Mouse (Mus musculus): ENCODE data around the gene Chst8.

Chst8 gene

GRCm38 (mm10) chr7:34799404-34799771 is 13.1 kb downstream of the Chst8 start:
- DNase-seq: no peak

DNA sequence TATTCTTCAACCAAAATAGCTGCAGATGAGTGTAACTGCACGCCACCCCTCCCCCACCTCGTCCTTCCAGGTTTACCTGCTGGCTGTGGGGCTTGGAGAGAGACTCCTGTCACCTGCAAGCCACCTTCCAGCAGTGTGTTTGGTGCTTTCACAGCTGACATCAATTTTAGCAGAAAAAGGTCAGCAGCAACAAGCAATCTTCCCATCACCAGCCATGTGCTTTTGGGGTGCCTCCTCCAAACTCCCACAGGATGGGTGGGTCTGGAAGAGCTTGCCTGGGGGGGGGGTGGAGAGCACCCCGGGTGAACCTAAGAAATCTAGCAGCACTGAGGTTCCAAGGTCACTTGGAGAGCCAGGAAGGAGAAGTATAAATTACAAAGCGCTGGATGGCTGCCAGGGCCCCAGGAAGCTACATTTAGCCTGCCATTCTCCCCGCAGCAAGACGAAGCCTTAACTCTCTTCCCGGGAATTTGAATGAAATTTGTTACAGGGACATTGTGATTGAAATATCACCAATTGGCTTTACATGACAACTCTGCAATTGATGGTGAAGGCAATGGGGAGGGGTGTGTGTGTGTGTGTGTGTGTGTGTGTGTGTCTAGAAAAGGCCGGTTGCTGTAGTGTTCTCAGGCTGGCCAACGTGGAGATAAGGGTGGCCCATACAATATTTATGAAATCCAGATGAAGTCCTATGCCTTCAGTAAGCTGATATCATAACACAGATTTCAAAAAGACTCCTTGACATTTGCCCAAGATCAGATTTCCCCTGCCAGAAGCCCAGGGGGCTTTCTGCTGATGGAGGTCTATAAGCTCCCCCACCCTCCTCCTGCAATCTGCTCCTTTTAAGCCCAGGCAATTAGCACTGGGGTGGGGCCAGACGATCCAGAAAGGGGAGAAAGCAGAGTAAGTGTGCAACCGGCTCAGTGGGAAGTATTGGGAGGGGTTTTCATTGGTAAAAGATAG is 13.8 kb downstream of the Chst8 start:
- no peak for DNase-seq

GRCm38 (mm10) chr7:34798039-34798438 is 14.5 kb downstream of the Chst8 start:
- DNase-seq: no peak

DNA sequence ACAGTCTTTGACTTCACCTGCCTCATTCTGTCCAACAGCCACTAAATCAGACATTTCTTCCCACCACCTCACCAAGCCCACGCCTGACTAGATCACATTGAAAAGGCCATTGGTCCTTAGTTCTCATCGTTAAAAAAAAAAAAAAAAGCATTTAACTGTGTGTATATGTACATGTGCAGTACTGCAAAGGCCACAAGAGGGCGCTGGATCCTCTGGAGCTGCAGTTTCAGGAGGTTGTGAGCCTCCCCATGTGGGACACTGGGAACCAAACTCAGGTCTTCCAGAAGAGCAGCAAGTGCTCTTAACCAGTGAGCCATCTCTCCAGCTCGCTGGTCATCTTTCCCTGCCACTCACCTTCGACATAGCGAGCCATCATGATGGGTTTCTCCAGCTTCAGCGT is 22.1 kb downstream of the Chst8 start:
- DNase-seq: no peak

- DNase-seq: no peak
Observed at GRCm38 (mm10) chr7:34787171-34787570, 25.3 kb downstream of the Chst8 start.

DNA sequence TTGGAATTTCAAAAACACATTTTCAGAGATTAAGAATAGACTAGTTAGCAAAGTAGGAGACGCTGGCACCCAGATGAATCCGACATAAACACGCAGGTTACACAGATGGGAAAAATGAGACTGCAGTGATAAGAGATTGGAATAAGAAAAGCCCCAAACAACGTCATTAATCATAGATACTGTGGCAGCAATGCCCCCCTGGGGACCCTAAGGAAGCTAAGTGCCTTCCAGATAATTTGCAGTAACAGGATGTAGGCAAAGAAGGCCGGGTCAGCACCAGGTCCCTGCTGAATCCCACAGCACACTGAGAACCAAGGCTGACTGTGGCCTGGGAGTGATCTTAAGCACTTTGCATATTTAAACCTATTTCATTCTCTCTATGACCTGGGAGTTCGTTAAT is 27.5 kb downstream of the Chst8 start:
- DNase-seq: no peak

- DNase-seq: no peak
Observed at GRCm38 (mm10) chr7:34784469-34784868, 28.0 kb downstream of the Chst8 start.

- no peak for DNase-seq
Observed at GRCm38 (mm10) chr7:34781988-34782387, 30.5 kb downstream of the Chst8 start.

GRCm38 (mm10) chr7:34781217-34781616 is 31.3 kb downstream of the Chst8 start:
- no peak for DNase-seq

GRCm38 (mm10) chr7:34778426-34778825 is 34.1 kb downstream of the Chst8 start:
- no peak for DNase-seq

- no peak for DNase-seq
Observed at GRCm38 (mm10) chr7:34775659-34776058, 36.9 kb downstream of the Chst8 start.

DNA sequence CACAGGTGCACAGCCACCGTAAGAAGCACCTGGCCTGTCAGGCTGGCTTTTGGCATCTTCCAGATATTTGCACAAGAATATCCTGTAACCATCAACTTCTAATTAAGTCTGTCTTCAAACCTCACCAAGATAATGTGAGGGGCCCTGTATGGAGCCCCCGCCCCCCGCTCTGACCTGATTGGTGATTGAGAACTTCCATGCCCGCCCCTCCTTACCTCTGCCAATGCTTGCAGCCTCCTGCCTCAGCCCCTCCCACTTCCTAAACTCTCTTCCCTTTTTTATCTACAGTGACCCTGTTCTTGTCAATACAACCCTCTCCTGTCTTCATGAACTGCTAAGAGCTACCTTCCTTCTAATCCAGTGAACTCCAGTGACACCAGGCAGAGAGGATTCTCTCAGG is 37.6 kb downstream of the Chst8 start:
- no peak for DNase-seq

DNA sequence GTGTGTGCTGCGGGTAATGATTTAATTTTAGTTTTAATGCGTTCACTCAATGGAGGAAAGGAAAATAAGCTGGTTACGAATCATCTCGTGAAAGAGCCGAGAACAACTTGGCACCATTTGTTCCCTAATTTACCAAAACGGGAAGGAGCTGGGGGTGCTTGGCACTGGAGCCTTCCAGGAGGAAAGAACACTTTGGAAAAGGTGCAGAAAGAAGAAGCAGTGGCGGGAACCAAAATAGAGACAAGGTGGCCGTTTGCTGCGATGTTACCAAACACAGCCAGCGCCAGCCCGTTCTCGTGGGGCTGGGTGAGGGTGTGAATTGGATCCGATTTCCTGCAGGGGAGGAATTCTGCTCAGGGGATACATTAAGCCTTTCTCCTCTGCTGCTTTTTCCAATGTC is 38.5 kb downstream of the Chst8 start:
- no peak for DNase-seq

- DNase-seq: no peak
Observed at GRCm38 (mm10) chr7:34773309-34773708, 39.2 kb downstream of the Chst8 start.

- no peak for DNase-seq
Observed at GRCm38 (mm10) chr7:34769531-34769930, 43.0 kb downstream of the Chst8 start.

GRCm38 (mm10) chr7:34764250-34765148 is 48.0 kb downstream of the Chst8 start:
- DNase-seq: no peak

GRCm38 (mm10) chr7:34759378-34759822 is 53.1 kb downstream of the Chst8 start:
- no peak for DNase-seq

- no peak for DNase-seq
Observed at GRCm38 (mm10) chr7:34758721-34759120, 53.8 kb downstream of the Chst8 start.

GRCm38 (mm10) chr7:34757513-34757912 is 55.0 kb downstream of the Chst8 start:
- no peak for DNase-seq

DNA sequence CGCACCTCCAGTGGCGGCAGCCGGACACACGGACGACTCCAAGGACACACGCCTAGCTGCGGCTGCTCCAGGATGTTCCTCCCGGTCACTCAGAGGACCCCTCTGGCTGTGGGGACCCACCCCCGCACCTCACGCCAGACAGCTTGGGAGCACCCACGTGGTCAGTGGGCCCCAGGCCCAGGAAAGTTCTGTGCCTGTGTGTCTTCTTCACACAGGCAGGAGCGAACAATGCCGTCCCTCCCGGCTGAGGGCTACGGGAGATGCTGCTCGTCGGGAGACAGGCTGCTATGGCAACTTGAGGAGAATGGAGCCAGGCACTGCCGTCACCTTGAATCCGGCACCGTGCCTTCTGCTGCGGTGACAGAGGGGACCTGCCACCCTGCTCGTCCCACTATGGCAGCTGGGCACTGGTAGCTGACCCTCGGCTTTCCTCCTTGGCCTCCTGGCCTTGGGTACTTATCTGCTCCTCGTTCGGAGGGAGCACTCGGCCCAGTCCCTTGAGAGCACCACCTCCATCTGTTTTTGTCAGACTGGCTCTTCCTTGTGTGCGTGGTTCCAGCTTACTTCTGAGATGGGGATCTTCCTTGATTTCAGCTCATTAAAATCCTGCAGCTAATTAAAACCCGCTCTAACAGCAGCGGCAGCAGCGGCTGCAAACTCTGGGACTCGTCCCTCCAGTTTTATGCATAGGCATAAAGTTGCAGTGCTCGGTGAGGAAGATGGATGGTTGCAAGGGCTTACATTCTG is 59.2 kb downstream of the Chst8 start:
- DNase-seq: no peak

GRCm38 (mm10) chr7:34752151-34752762 is 60.3 kb downstream of the Chst8 start:
- no peak for DNase-seq

DNA sequence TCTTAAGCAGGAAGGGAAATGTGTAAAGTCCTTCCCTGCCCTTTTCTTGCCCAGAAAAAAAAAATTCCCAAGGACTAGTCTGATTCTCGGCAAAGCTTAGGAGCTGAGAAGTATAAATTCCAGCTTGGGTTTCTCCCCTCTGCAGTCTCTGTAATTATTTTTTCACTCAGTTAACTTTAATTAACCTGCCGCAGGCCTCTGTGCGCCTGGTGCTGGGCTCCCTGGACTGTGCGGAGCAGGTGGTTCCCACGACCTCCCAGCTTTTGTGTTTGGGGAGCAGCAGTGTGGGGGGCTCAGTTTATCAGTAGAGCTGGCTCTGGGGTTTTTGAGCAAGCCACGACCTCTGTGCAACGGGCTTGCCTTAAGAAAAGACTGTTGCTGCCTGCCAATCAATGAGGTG is 62.2 kb downstream of the Chst8 start:
- no peak for DNase-seq

DNA sequence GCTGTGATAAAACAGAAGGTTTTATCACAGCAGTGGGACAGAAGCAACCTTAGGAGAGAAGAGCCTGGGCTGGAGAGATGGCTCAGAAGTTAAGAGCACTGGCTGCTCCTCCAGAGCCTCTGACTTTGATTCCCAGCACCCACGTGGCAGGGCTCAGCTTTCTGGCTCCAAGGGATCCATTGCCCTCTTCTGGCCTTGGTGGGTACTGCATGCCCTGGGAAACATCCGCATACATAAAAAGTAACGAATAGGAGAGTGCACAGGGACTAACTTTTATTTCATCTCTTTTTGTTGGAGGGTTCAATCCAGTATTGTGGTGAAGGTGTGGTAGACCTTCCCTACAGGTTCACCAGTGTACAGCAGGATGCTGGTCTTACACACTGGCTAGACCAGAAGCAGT is 62.8 kb downstream of the Chst8 start:
- no peak for DNase-seq
